Mouse (Mus musculus) hindbrain, embryonic 16.5 days (tissue): ENCODE measurements around the gene Pigv. TPM values are rescaled to one million over a fixed set of nuclear protein-coding genes. Genes with fewer than 3 reads are reported as not detected.
A peak's percentile ranks its signal among the peaks of the same experiment; 100 is the strongest.
"Not testable (repeated sequence)": the region's sequence is repeated elsewhere in the genome, so short reads cannot be mapped to it uniquely, and the experiment has no call there.

Experiments used
- ATAC-seq: fragments of 200-750 bp; cut with Nextera tagmentation; 2 replicates; pipeline ENCODE4 v1.8.0; 2017; ENCODE audit warnings: moderate TSS enrichment, moderate library complexity
- H3K27ac ChIP-seq: fragments of 300-500 bp; sonication (generic); 2 replicates; pipeline ENCODE4 v1.5.1; 2014; ENCODE audit warnings: low read depth, mild to moderate bottlenecking, control low read depth, low read length, moderate library complexity
- H3K27me3 ChIP-seq: fragments of 300-500 bp; sonication (generic); replicated peaks from 2 replicates; pipeline ENCODE4 v1.6.1; 2014; ENCODE audit warnings: low read length; ENCODE audit not compliant: control insufficient read depth, insufficient read depth
- H3K36me3 ChIP-seq: fragments of 300-500 bp; sonication (generic); 2 replicates; pipeline ENCODE4 v1.6.1; 2014; ENCODE audit warnings: mild to moderate bottlenecking, low read length, moderate library complexity, mixed read lengths; ENCODE audit not compliant: control insufficient read depth, insufficient read depth
- H3K4me1 ChIP-seq: fragments of 300-500 bp; sonication (generic); 2 replicates; pipeline ENCODE4 v1.6.1; 2014; ENCODE audit warnings: low read depth, low read length; ENCODE audit not compliant: control insufficient read depth, insufficient read depth
- H3K4me2 ChIP-seq: fragments of 300-500 bp; sonication (generic); 2 replicates; pipeline ENCODE4 v1.6.1; 2014; ENCODE audit warnings: mild to moderate bottlenecking, low read length, control low read depth, moderate library complexity
- H3K4me3 ChIP-seq: fragments of 300-500 bp; sonication (generic); 2 replicates; pipeline ENCODE4 v1.5.1; 2014; ENCODE audit warnings: mild to moderate bottlenecking, low read length, control low read depth, moderate library complexity
- H3K9ac ChIP-seq: fragments of 300-500 bp; sonication (generic); 2 replicates; pipeline ENCODE4 v1.6.1; 2014; ENCODE audit warnings: low read depth, mild to moderate bottlenecking, control low read depth, low read length, moderate library complexity
- H3K9me3 ChIP-seq: fragments of 300-500 bp; sonication (generic); 2 replicates; pipeline ENCODE4 v1.6.1; 2014; ENCODE audit warnings: mild to moderate bottlenecking, low read length, moderate library complexity; ENCODE audit not compliant: control insufficient read depth
- WGBS: fragments of 180-500 bp; shearing (Covaris S2); extraction: QIAGEN DNeasy Blood & Tissue Kit; methylation state at CpG from one replicate; pipeline ENCODE4 v1.1.7; 2014; 5-methylcytosine and 5-hydroxymethylcytosine counted together
- polyA plus RNA-seq: library from polyadenylated mRNA; unstranded; fragments of >200 nt; fragmentation: Nextera tagmentation; extraction: Ambion mirVana; gene quantifications from 2 replicates; pipeline ENCODE4 v1.2.1, GENCODE M21; 2015

The Pigv gene
- polyA plus RNA-seq, 1 experiment from 2014 or later = 15.9 TPM

DNA sequence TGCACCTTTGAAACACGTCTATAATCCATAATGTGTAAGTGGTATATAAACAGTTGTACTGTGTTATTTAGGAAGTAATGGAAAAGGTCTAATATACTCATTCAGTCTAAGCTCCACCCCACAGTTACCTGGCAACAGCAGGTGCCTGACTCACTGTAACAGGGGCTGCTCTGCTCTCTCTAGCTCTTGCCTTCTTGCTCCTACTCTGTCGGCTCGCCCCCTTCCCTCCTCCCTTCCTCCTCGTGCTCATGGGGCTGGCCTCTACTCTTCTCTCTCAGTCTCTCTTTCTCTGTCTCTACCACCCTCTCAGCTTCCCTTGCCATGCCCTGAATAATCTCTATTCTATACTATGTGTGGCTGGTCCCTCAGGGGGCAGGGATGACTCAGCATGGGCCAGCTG lies 15.4 kb downstream of the Pigv start:
- Histone ChIP-seq H3K9ac (no peak overlapping the region), H3K36me3 (no peaks in the 10 kb centered on the region), H3K4me2 (no peak overlapping the region), H3K4me3 (no peak overlapping the region), H3K27ac (no peak overlapping the region), H3K4me1 (peaks cover 24% of the 10 kb centered on the region), H3K27me3 (no peaks in the 10 kb centered on the region), H3K9me3 (no peaks in the 10 kb centered on the region)
- WGBS = 26% methylated on average over 4 of the region's 4 CpGs
- ATAC-seq = no peak

DNA sequence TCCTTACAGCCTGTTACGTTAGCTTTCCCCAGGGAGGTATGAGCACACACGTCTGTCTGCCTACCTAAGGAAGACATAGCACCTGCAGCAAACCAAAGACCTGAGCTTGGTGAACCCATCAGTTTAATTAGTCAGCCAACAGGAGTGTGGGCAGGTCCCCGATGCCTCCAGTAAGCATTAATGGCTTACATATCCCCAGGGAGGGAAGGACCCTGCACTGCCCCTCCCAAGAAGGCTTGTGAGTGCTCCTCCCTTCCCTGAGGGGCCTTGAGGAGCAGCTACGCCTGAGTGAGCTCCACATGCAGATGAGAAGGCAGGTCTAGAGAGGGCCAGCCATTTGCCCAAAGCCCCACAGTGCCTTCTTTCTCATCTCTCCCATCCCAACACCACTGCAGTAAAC lies 16.2 kb downstream of the Pigv start:
- no peaks in the 10 kb centered on the region for H3K9me3 ChIP-seq
- H3K4me2 ChIP-seq = no peak overlapping the region
- no peaks in the 10 kb centered on the region for H3K36me3 ChIP-seq
- no peak overlapping the region for H3K4me3 ChIP-seq
- H3K4me1 ChIP-seq = peaks cover 24% of the 10 kb centered on the region
- WGBS = 53% methylated on average over 4 of the region's 4 CpGs
- no peak overlapping the region for H3K9ac ChIP-seq
- ATAC-seq = no peak
- H3K27me3 ChIP-seq = no peaks in the 10 kb centered on the region
- H3K27ac ChIP-seq = no peak overlapping the region

DNA sequence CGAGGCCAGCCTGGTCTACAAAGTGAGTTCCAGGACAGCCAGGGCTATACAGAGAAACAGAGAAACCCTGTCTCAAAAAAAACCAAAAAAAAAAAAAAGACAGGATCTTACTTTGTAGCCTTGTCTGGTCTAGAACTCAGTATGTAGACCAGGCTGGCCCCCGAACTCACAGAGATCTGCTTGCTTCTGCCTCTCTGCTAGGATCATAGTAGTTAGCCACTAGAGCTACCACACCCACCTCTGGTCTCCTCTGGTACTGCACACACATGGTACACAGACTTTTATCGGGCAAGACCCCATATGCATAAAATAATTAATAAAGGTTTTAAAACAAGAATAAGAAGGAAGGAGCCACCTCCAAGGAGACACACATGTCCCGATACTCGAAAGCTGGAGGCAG lies 18.4 kb downstream of the Pigv start:
- H3K27me3 ChIP-seq = not testable (repeated sequence)

DNA sequence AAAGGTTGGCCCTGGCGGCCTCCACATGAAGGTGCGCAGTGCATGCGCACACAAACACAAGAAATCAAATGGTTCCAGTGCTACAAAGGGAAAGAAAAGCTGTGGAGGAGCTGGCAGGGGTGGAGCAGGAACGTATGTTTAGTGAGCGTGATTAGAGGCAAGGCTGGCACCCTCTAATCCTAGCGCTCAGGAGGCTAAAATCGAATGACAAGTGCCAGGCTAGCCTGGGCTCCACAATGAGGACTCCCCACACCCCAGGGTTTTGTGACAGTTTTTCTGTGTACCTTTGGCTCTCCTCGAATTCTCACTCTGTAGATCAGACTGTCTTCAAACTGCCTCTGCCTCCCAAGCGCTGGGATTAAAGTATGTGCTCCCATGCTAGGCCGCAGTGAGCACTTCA lies 19.7 kb downstream of the Pigv start:
- Histone ChIP-seq H3K4me3 (no peak overlapping the region), H3K4me1 (peaks cover 5% of the 10 kb centered on the region; the same call in 1 of the 2 replicates), H3K36me3 (no peaks in the 10 kb centered on the region), H3K9ac (no peak overlapping the region), H3K9me3 (no peaks in the 10 kb centered on the region), H3K27me3 (no peaks in the 10 kb centered on the region), H3K4me2 (no peak overlapping the region), H3K27ac (no peak overlapping the region)
- ATAC-seq = no peak
- 79% methylated on average over 10 of the region's 10 CpGs for WGBS

More for the DNA sequence above, 18.4 kb downstream of the Pigv start:
- H3K9me3 ChIP-seq, H3K9ac ChIP-seq, H3K4me2 ChIP-seq, H3K36me3 ChIP-seq, H3K4me1 ChIP-seq, H3K27ac ChIP-seq, ATAC-seq, H3K4me3 ChIP-seq: not testable (repeated sequence)
- 93% methylated on average over 5 of the region's 5 CpGs for WGBS

DNA sequence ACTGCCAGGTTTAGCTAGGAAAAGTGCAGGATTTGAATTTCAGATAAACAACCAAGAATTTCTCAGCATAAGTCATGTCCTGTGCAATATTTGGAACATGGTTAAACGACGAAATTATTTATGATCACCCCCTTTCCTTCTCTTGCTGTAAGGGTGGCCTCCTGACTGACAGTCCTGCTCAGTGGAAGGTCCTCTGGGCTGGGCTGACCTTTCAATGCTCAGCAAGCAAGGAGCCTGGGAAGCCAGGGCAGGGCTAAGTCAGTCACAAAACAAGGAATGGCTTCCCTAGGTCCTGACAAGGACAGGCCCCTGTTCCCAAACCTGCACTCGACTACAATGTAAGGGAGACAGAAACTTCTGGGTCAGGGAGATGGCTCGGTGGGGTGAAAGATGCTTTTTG lies 20.5 kb downstream of the Pigv start:
- no peaks in the 10 kb centered on the region for H3K27me3 ChIP-seq
- H3K4me3 ChIP-seq = no peak overlapping the region
- no peaks in the 10 kb centered on the region for H3K36me3 ChIP-seq
- peaks cover 5% of the 10 kb centered on the region; the same call in 1 of the 2 replicates for H3K4me1 ChIP-seq
- no peak overlapping the region for H3K9ac ChIP-seq
- no peak overlapping the region for H3K27ac ChIP-seq
- whole genome bisulfite sequencing = 82% methylated on average over 4 of the region's 4 CpGs
- no peak overlapping the region for H3K4me2 ChIP-seq
- ATAC-seq = no peak
- no peaks in the 10 kb centered on the region for H3K9me3 ChIP-seq

DNA sequence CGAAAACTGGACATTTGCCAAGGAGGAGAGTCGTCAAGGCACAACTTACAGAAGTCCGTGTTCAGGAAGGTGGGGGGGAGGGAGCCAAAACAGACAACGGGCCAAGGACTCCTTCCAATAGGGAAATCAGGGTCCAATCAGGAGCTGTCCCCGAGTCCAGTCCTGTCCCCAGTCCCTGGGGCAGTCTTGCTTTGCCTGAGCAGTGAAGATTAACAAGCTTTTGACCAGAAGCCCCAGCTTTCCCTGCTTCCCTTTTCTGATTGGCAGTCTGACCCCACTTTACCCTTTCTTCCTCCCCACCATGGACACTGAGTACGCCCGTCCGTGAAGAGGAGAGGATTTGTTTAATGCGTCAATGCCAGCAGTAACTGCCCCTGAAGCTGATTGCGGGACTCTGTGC lies 21.0 kb downstream of the Pigv start:
- Histone ChIP-seq H3K9ac (no peak overlapping the region), H3K4me3 (no peak overlapping the region), H3K36me3 (no peaks in the 10 kb centered on the region), H3K27me3 (no peaks in the 10 kb centered on the region), H3K4me1 (peaks cover 4% of the 10 kb centered on the region; the same call in 1 of the 2 replicates), H3K27ac (no peak overlapping the region), H3K4me2 (no peak overlapping the region), H3K9me3 (no peaks in the 10 kb centered on the region)
- ATAC-seq = no peak
- 47% methylated on average over 10 of the region's 10 CpGs for WGBS

DNA sequence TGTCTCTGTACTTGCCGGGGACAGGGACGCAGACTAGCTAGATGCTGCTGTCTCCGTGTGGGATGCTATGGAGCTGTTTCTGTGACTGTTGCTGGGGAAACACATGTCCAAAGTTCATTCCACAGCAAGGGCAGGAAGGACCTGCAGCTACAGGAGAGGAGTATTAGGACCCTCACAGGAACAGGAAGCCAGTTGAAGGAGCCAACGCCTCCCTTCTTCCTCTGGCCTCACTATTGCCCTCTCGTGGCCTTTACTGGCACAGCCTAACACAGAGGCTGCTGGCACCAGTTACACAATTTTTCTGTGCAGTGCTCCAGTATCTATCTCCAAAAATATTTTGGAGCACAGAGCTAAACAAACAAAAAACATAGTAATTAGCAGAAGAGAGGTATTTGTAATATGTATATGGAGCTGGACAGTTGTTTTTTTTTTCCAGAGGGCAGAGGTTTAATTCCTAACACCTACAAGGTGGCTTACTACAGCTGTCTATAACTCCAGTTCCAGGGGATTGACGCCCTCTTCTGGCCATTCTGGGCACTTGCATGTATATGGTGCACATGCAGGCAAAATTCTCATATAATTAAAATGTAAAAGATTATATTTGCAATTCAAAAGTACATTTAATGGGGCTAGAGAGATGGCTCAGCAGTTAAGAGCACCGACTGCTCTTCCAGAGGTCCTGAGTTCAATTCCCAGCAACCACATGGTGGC lies 22.3 kb downstream of the Pigv start, which contains the start of gene Zdhhc18:
Zdhhc18 (minus strand) TSS at position 166 of the 711 bp plus-strand sequence.
- no peak within 1 kb of the TSS for H3K27ac ChIP-seq
- no peaks in the 10 kb centered on the region for H3K27me3 ChIP-seq
- peaks cover 3% of the 10 kb centered on the region; the same call in 1 of the 2 replicates for H3K4me1 ChIP-seq
- H3K36me3 ChIP-seq = no peaks in the 10 kb centered on the region
- WGBS = 36% methylated on average over 7 of the region's 7 CpGs
- peak within 1 kb of the TSS; percentile 27 for H3K9ac ChIP-seq
- H3K9me3 ChIP-seq = peaks cover 3% of the 10 kb centered on the region; the same call in 1 of the 2 replicates
- peak within 1 kb of the TSS; percentile 43 for H3K4me2 ChIP-seq
- peak within 1 kb of the TSS; percentile 20 for H3K4me3 ChIP-seq
- ATAC-seq = peak; percentile 64; the same call in 1 of the 2 replicates

DNA sequence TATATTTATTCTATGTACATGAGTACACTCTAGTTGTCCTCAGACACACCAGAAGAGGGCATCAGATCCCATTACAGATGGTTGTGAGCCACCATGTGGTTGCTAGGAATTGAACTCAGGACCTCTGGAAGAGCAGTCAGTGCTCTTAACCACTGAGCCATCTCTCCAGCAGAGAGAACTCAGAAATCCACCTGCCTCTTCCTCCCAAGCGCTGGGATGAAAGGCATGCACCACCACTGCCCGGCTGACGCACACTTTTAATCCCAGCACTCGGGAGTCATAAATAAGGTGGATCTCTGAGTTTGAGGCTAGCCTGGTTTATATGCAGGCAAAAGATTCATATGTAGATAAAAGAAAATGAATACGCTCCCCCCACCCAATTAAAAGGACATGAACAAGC lies 23.0 kb downstream of the Pigv start:
- H3K4me1 ChIP-seq, H3K27ac ChIP-seq, H3K27me3 ChIP-seq, H3K9me3 ChIP-seq, ATAC-seq, H3K36me3 ChIP-seq: not testable (repeated sequence)
- Histone ChIP-seq H3K9ac (peak overlapping the region; percentile 27; the same call in 1 of the 2 replicates), H3K4me2 (peak overlapping the region; percentile 43), H3K4me3 (peak overlapping the region; percentile 20)
- 83% methylated on average over 5 of the region's 5 CpGs for WGBS

DNA sequence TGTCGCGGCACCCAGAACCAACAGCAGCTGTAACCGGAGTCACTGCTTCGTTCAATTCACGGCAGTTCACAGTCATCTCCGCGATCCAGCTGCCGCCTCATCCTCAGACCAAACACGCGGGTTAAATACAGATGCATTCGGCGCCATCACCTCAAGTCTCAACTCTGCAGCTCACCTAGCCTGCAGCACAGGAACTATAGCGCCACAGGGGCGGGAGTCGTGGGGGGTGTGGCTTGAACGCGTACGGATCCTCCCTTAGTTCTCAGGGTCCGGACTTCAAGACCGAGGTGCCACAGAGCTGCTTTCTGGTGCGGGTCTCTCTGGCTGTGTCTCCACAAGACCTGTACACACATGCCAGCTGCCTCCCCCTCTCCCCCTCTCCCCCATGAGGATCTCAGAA lies 26.8 kb downstream of the Pigv start:
- Histone ChIP-seq H3K27ac (no peak overlapping the region), H3K9me3 (peaks cover 7% of the 10 kb centered on the region; the same call in 1 of the 2 replicates), H3K4me1 (peaks cover 3% of the 10 kb centered on the region; the same call in 1 of the 2 replicates), H3K4me3 (no peak overlapping the region), H3K4me2 (no peak overlapping the region), H3K36me3 (no peaks in the 10 kb centered on the region), H3K27me3 (no peaks in the 10 kb centered on the region), H3K9ac (no peak overlapping the region)
- 53% methylated on average over 21 of the region's 21 CpGs for WGBS
- ATAC-seq = no peak
